In the genomic region with DNA sequence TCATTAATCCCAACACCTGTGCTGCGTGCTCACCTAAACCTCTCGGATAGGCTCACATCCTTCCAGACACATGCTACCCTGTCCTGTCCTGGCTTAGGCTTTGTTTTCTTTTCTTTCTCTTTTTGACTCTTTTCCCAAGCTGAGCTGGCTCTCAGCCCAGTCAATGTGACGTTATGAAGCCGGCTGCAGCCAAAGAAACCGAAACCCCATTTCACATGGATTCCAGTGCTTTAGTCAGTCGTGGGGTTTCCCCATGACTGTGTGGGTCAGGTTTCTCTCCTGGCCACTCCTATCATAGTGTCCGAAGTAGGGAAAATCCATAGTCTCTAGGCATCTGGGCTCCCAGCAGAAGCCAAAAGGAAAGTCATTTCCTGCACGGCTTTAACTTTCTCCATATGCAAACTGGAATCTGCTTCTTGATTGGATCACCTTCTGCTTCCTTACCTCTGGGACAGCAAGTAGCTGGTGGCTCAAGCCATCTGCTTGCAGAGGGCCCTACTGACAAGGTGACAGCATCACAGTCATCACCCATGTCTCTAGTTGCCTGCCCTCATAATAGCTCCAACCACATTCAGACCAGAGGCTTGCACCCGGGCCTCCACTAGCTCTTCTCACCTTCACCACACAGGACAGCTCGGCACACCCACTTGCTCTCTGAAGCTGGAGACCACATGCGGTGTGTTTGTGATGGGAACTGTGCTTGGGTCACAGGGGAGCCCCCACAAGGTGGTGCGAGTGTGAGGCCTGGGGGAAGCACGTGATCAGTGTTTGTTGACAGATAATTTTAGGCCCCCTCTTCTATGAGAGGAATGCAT, we compare ENCODE assay signal across 7 mouse cellular contexts. TPM values are rescaled to one million over a fixed set of nuclear protein-coding genes. Genes with fewer than 3 reads are reported as not detected.
DNase-seq lines count a peak whose midpoint lies in the region; ATAC-seq and TF ChIP-seq lines count a peak whose summit lies in the region.

No protein-coding gene starts in this region.

- no peak for TF ChIP-seq POLR2A in lung, adult 2 months (IDR thresholded peaks at IDR 0.05; ENCODE audit: borderline replicate concordance, extremely low read depth, low read depth, low read length)

- peak overlapping the region; percentile 32 for H3K4me2 ChIP-seq in heart, embryonic 12.5 days

- no peak overlapping the region for H3K4me3 ChIP-seq in heart, embryonic 12.5 days
- H3K4me3 ChIP-seq in lung, adult 2 months (replicated peaks; ENCODE audit: extremely low read depth, low read depth, low read length), result no peak overlapping the region

- DNase-seq in A20 (ENCODE audit: low read depth, low spot score), result peak; percentile 57
- peak; percentile 89 for DNase-seq in Muller cell, postnatal 12 days (ENCODE audit: inconsistent ontology term)
- peak; percentile 35 to 40 for DNase-seq in cerebellum, postnatal 36 days
- DNase-seq in kidney, postnatal 10 days, result peak; percentile 90
- DNase-seq in lung, adult 2 months, result peak; percentile 61
- peak; percentile 73 for DNase-seq in right cerebral cortex, postnatal 14 days

- H3K4me1 ChIP-seq in heart, embryonic 12.5 days (replicated peaks), result peaks cover 13% of the 10 kb centered on the region; the same call in 1 of the 2 replicates
- peaks cover 5% of the 10 kb centered on the region for H3K4me1 ChIP-seq in lung, adult 2 months (ENCODE audit: control insufficient read depth, insufficient read depth, low read length)

- H3K36me3 ChIP-seq in heart, embryonic 12.5 days, result no peaks in the 10 kb centered on the region

- H3K9ac ChIP-seq in heart, embryonic 12.5 days, result no peak overlapping the region

- no peak overlapping the region for H3K27ac ChIP-seq in heart, embryonic 12.5 days (ENCODE audit: poor library complexity, severe bottlenecking)

- TF ChIP-seq CTCF in lung, adult 2 months (IDR thresholded peaks at IDR 0.05; ENCODE audit: insufficient read depth, low read length), result no peak

- H3K9me3 ChIP-seq in heart, embryonic 12.5 days (replicated peaks), result no peaks in the 10 kb centered on the region

- no peaks in the 10 kb centered on the region for H3K27me3 ChIP-seq in heart, embryonic 12.5 days (replicated peaks)

- peak; percentile 51; the same call in 1 of the 2 replicates for ATAC-seq in heart, embryonic 12.5 days (ENCODE audit: insufficient number of reproducible peaks, low FRiP score)

- 39% methylated on average over 13 of the region's 13 CpGs for WGBS in heart, embryonic 12.5 days
- WGBS in lung, adult 2 months, result 28% methylated on average over 13 of the region's 13 CpGs

RNA-seq across cellular contexts. Expression of a gene that starts 4.5 kb away (rescaled TPM):
- 0.53 TPM in 1 of 2 replicates, not detected in the other for polyA plus RNA-seq in heart, embryonic 12.5 days (2016; fragmentation: Nextera tagmentation; extraction: Ambion mirVana)
- 70.3 and 198 TPM in 2 replicates for polyA plus RNA-seq in lung, adult 2 months (2012; rRNA removed)

RNA-seq across cellular contexts. Expression of a gene that starts 12.8 kb away (rescaled TPM):
- not detected in 2 replicates for polyA plus RNA-seq in heart, embryonic 12.5 days (2016; fragmentation: Nextera tagmentation; extraction: Ambion mirVana)
- polyA plus RNA-seq in lung, adult 2 months (2012; rRNA removed), result 0.06 TPM in 1 of 2 replicates, not detected in the other

RNA-seq across cellular contexts. Expression of a gene that starts 43.6 kb away (rescaled TPM):
- polyA plus RNA-seq in heart, embryonic 12.5 days (2016; fragmentation: Nextera tagmentation; extraction: Ambion mirVana), result 0.66 and 1.5 TPM in 2 replicates
- 3.6 and 8.0 TPM in 2 replicates for polyA plus RNA-seq in lung, adult 2 months (2012; rRNA removed)

RNA-seq across cellular contexts. Expression of a gene that starts 58.1 kb away (rescaled TPM):
- polyA plus RNA-seq in heart, embryonic 12.5 days (2016; fragmentation: Nextera tagmentation; extraction: Ambion mirVana), result 0.86 and 1.5 TPM in 2 replicates
- 64.7 and 98.8 TPM in 2 replicates for polyA plus RNA-seq in lung, adult 2 months (2012; rRNA removed)

Comparison
In these comparisons a context has a peak if more than half of its experiments do, and no peak if none do; other contexts are left out.
1. DNase-seq: peak in every context shown above with its lines; median percentile 90 in kidney, postnatal 10 days; 89 in Muller cell, postnatal 12 days; 73 in right cerebral cortex, postnatal 14 days; 61 in lung, adult 2 months; 57 in A20; 38 in cerebellum, postnatal 36 days.
2. RNA of a gene that starts 4.5 kb away (polyA plus RNA-seq): 70.3 to 198 TPM in lung, adult 2 months; 0.53 TPM in heart, embryonic 12.5 days; every median in the first group is over 10 times any median in the second.